Mouse (Mus musculus) forebrain, embryonic 12.5 days (tissue): ENCODE measurements at regions not wholly inside any gene's neighbourhood (a gene's known extent, or its start where the extent isn't known, plus 50 kb on each side); places are given as distances from the start of the nearest gene placed in this dataset.
A peak's percentile ranks its signal among the peaks of the same experiment; 100 is the strongest.
"Not testable (repeated sequence)": the region's sequence is repeated elsewhere in the genome, so short reads cannot be mapped to it uniquely, and the experiment has no call there.

Source experiments
- ATAC-seq: fragments of 200-750 bp; cut with Nextera tagmentation; 2 replicates; pipeline ENCODE4 v1.8.0; 2017; ENCODE audit warnings: moderate TSS enrichment; ENCODE audit not compliant: low FRiP score
- H3K27ac ChIP-seq: fragments of 300-500 bp; sonication (generic); 2 replicates; pipeline ENCODE4 v1.5.1; 2016; ENCODE audit warnings: mild to moderate bottlenecking
- H3K27me3 ChIP-seq: fragments of 300-500 bp; sonication (generic); 2 replicates; pipeline ENCODE4 v1.6.1; 2016; ENCODE audit warnings: mild to moderate bottlenecking
- H3K36me3 ChIP-seq: fragments of 300-500 bp; sonication (generic); replicated peaks from 2 replicates; pipeline ENCODE4 v1.6.1; 2016; ENCODE audit warnings: mild to moderate bottlenecking
- H3K4me1 ChIP-seq: fragments of 300-500 bp; sonication (generic); 2 replicates; pipeline ENCODE4 v1.6.1; 2016
- H3K4me2 ChIP-seq: fragments of 300-500 bp; sonication (generic); 2 replicates; pipeline ENCODE4 v1.6.1; 2016; ENCODE audit warnings: mild to moderate bottlenecking, moderate library complexity
- H3K4me3 ChIP-seq: fragments of 300-500 bp; sonication (generic); replicated peaks from 2 replicates; pipeline ENCODE4 v1.5.1; 2016; ENCODE audit warnings: mild to moderate bottlenecking
- H3K9ac ChIP-seq: fragments of 300-500 bp; sonication (generic); 2 replicates; pipeline ENCODE4 v1.6.1; 2016; ENCODE audit warnings: mild to moderate bottlenecking
- H3K9me3 ChIP-seq: fragments of 300-500 bp; sonication (generic); 2 replicates; pipeline ENCODE4 v1.6.1; 2016
- WGBS: fragments of 180-500 bp; shearing (Covaris S2); methylation state at CpG from one replicate; pipeline ENCODE4 v1.1.7; 2016; 5-methylcytosine and 5-hydroxymethylcytosine counted together

DNA sequence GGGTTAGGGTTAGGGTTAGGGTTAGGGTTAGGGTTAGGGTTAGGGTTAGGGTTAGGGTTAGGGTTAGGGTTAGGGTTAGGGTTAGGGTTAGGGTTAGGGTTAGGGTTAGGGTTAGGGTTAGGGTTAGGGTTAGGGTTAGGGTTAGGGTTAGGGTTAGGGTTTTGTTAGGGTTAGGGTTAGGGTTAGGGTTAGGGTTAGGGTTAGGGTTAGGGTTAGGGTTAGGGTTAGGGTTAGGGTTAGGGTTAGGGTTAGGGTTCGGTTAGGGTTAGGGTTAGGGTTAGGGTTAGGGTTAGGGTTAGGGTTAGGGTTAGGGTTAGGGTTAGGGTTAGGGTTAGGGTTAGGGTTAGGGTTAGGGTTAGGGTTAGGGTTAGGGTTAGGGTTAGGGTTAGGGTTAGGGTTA lies 124.7 kb upstream of the Fgf14 start:
- WGBS = 10% methylated on average over 1 of the region's 1 CpGs
- H3K9ac ChIP-seq, H3K27me3 ChIP-seq, H3K4me1 ChIP-seq, H3K4me3 ChIP-seq, H3K4me2 ChIP-seq, H3K27ac ChIP-seq, H3K36me3 ChIP-seq, ATAC-seq, H3K9me3 ChIP-seq: not testable (repeated sequence)

DNA sequence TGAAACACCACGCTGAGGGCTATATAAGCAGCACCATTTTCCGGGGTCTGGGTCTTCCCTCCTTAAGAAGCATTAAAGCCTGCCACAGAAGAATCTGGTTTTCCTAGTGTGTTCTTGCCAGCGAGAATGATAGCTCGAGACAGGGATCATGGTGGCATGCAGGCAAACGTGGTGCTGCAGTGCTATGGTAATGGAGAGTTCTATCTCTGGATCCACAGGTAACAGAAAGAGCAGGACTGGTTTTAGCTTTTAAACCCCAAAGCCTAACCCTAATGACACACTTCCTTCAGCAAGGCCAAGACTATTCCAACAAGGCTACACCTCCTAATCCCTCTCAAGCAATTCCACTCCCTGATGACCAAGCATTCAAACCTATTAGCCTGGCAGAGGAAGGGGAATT lies 123.5 kb upstream of the Fgf14 start:
- no peaks in the 10 kb centered on the region for H3K9me3 ChIP-seq
- 90% methylated on average over 5 of the region's 5 CpGs for WGBS
- H3K27ac ChIP-seq = no peak overlapping the region
- no peak overlapping the region for H3K4me3 ChIP-seq
- ATAC-seq = no peak
- no peak overlapping the region for H3K4me2 ChIP-seq
- no peaks in the 10 kb centered on the region for H3K36me3 ChIP-seq
- H3K9ac ChIP-seq = no peak overlapping the region
- no peaks in the 10 kb centered on the region for H3K4me1 ChIP-seq
- no peaks in the 10 kb centered on the region for H3K27me3 ChIP-seq

DNA sequence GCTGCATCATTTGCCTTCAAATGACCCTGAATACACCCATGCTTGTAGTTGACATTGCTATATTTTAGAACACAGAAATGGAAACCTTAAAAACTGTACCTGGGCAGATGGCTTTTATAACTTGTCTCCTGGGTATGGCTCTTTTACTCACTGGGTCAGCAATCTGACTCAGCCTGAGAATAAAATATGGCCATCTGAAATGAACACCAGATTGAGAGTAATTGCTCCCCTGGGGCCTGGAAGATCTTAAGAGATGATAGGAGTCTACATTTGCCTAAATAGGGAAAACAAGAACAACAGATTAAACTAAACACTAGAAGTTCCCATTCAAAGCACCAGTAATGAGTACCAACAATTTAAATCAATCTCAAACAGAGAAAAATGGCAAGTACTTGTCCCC lies 98.5 kb upstream of the Fgf14 start:
- no peak overlapping the region for H3K4me3 ChIP-seq
- no peaks in the 10 kb centered on the region for H3K9me3 ChIP-seq
- no peaks in the 10 kb centered on the region for H3K36me3 ChIP-seq
- no peak for ATAC-seq
- no peaks in the 10 kb centered on the region for H3K27me3 ChIP-seq
- no peaks in the 10 kb centered on the region for H3K4me1 ChIP-seq
- no peak overlapping the region for H3K4me2 ChIP-seq
- H3K27ac ChIP-seq = no peak overlapping the region
- H3K9ac ChIP-seq = no peak overlapping the region

DNA sequence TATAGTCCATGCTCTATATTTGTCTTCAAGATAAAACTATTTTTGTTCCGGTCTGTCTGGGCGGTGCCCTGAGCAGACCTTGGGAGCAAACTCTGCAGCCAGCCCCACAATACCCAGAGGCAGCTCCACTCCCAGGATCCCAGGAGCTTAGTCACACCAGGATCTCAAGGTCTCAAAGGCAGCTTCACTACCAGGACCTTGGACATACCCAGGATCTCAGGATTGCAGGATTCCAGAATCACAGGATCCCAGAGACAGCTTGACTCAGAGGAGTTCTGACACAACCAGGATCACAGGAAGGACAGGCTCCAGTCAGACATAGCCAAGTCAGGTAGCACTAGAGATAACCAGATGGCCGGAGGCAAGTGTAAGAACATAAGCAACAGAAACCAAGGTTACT lies 91.1 kb upstream of the Fgf14 start:
- H3K4me3 ChIP-seq = no peak overlapping the region
- H3K4me2 ChIP-seq = no peak overlapping the region
- no peak overlapping the region for H3K9ac ChIP-seq
- ATAC-seq = no peak
- no peak overlapping the region for H3K27ac ChIP-seq
- H3K4me1 ChIP-seq = no peaks in the 10 kb centered on the region
- 93% methylated on average over 3 of the region's 3 CpGs for WGBS
- no peaks in the 10 kb centered on the region for H3K9me3 ChIP-seq
- no peaks in the 10 kb centered on the region for H3K27me3 ChIP-seq
- no peaks in the 10 kb centered on the region for H3K36me3 ChIP-seq

DNA sequence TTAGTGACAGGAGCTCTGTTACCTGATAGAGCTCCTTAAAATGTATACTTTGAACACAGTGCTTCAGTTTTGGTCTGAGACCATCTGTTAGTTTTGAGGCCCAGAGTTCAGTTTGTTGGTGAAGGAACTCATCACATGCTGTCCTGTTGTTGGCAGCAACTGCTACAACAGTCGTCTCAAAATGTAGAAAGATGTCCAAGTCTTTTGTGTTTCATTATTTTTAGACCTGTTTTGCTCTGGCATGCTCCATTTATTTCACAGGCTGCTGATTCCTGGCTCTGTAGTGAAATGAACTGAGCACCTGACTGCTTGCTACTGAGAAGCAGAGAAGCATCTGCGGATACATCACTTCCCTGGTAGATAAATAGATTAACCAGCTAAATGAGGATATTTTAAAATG lies 90.3 kb upstream of the Fgf14 start:
- no peak overlapping the region for H3K27ac ChIP-seq
- no peaks in the 10 kb centered on the region for H3K27me3 ChIP-seq
- H3K4me3 ChIP-seq = no peak overlapping the region
- no peaks in the 10 kb centered on the region for H3K4me1 ChIP-seq
- no peak overlapping the region for H3K4me2 ChIP-seq
- no peak overlapping the region for H3K9ac ChIP-seq
- no peaks in the 10 kb centered on the region for H3K9me3 ChIP-seq
- ATAC-seq = no peak
- 72% methylated on average over 2 of the region's 2 CpGs for WGBS
- H3K36me3 ChIP-seq = no peaks in the 10 kb centered on the region

DNA sequence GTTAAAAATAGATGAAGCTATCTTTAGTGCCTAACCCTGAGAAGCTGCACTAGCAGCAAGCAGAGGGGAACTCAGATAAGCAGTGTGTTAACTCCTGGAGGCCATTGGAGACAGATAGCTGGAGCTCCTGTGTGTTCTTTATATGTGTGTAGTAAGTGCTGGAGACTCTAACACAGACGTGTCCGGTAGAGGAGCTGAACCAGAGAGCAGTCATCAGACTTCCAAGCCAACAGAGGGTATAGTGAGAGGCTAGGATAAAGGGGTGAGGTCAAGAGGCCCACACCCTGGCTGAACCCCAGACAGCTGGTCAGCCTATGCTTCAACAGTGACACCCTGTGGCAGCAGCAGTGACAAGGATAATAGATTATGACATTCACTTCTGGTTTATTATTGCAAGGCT lies 65.6 kb upstream of the Fgf14 start:
- no peak overlapping the region for H3K4me3 ChIP-seq
- no peak overlapping the region for H3K9ac ChIP-seq
- no peaks in the 10 kb centered on the region for H3K9me3 ChIP-seq
- H3K4me1 ChIP-seq = no peaks in the 10 kb centered on the region
- WGBS = 21% methylated on average over 2 of the region's 2 CpGs
- H3K27ac ChIP-seq = no peak overlapping the region
- no peaks in the 10 kb centered on the region for H3K36me3 ChIP-seq
- no peaks in the 10 kb centered on the region for H3K27me3 ChIP-seq
- H3K4me2 ChIP-seq = no peak overlapping the region
- ATAC-seq = peak; percentile 73
